Mouse (Mus musculus) liver, embryonic 14.5 days (tissue): Measurements from ENCODE around the gene Slc23a3.

Experiments
- CTCF ChIP-seq: IDR thresholded peaks from 2 replicates; pipeline ENCODE4 v1.5.1; 2016; ENCODE audit warnings: antibody characterized with exemption, low read depth, control low read depth
- EP300 ChIP-seq: IDR thresholded peaks from 2 replicates; pipeline ENCODE4 v1.6.1; 2016; ENCODE audit warnings: antibody characterized with exemption, low read depth

DNA sequence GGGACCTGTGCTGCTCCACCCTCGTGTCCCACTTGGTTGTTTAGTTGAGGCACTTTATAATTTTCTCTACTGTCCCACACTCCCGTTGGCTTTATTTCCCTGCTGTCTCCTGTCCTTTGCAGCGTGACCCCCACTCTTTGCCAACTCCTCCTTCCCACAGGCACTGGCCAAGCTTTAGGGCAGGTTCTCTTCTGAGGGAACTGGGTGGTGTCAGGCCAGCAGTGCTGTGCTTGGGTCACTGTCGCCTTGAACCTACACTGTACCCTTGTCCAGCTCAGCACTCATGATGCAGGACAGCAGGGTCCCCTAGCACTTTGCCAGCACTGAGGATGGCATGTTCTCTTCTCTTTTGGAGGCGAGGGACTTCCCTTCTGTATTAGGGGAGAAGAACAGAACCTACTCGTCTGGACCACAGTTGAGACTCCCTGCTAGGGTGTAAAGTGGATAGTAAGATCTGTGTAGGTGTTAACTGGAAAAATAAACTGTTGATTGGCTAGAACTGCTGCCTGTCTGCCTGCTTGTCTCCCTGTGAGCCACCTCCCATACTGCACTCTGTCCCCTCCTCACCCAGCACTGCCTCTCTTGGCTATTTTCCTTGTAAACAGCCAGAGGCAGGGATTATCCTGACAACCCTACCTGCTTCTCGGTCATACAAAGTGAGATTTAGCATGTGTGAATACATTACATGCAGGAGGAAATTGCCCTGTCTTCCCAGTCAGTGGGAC is 13.9 kb upstream of the Slc23a3 start:
- TF ChIP-seq EP300: no peak
- TF ChIP-seq CTCF: no peak
